Mouse (Mus musculus): ENCODE results near the gene Nat10.

Gene Nat10

GRCm38 (mm10) chr2:103746096-103746495, 15.0 kb downstream of the Nat10 start:
- DNase-seq (ENCODE audit: low read depth, low spot score): no peak

- no peak for DNase-seq (ENCODE audit: low read depth, low spot score)
Measured at GRCm38 (mm10) chr2:103745481-103745880, 15.6 kb downstream of the Nat10 start.

- DNase-seq (ENCODE audit: low read depth, low spot score): peak; percentile 72
Measured at GRCm38 (mm10) chr2:103743988-103744387, 17.1 kb downstream of the Nat10 start.

GRCm38 (mm10) chr2:103743536-103743935, 17.5 kb downstream of the Nat10 start:
- DNase-seq (ENCODE audit: low read depth, low spot score): no peak

- DNase-seq (ENCODE audit: low read depth, low spot score): no peak
Measured at GRCm38 (mm10) chr2:103742821-103743220, 18.2 kb downstream of the Nat10 start.

DNA sequence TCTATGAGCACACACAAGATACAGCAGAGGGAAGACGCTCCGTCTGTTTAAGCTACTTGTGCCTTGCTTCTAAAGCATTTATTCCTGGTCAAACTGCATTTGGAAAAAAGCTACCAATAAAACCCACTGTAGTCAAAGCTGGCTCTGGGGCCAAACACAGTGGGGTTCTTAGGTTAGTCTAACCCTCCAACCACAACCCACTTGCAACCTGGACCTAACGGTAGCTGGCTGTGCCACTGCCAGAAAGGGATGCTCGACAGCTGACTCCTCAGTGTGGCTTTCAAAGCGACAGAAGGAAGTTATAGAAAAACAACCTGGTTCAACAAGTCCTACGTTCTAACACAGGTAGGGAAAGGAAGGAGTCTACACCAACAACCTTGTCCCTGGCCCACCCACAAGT, 29.6 kb downstream of the Nat10 start:
- no peak for DNase-seq (ENCODE audit: low read depth, low spot score)

- DNase-seq (ENCODE audit: low read depth, low spot score): no peak
Measured at GRCm38 (mm10) chr2:103730999-103731398, 30.1 kb downstream of the Nat10 start.

- DNase-seq (ENCODE audit: low read depth, low spot score): no peak
Measured at GRCm38 (mm10) chr2:103728027-103728540, 33.0 kb downstream of the Nat10 start.

GRCm38 (mm10) chr2:103724521-103724920, 36.5 kb downstream of the Nat10 start:
- no peak for DNase-seq (ENCODE audit: low read depth, low spot score)

GRCm38 (mm10) chr2:103719292-103719646, 41.8 kb downstream of the Nat10 start:
- no peak for DNase-seq (ENCODE audit: low read depth, low spot score)

DNA sequence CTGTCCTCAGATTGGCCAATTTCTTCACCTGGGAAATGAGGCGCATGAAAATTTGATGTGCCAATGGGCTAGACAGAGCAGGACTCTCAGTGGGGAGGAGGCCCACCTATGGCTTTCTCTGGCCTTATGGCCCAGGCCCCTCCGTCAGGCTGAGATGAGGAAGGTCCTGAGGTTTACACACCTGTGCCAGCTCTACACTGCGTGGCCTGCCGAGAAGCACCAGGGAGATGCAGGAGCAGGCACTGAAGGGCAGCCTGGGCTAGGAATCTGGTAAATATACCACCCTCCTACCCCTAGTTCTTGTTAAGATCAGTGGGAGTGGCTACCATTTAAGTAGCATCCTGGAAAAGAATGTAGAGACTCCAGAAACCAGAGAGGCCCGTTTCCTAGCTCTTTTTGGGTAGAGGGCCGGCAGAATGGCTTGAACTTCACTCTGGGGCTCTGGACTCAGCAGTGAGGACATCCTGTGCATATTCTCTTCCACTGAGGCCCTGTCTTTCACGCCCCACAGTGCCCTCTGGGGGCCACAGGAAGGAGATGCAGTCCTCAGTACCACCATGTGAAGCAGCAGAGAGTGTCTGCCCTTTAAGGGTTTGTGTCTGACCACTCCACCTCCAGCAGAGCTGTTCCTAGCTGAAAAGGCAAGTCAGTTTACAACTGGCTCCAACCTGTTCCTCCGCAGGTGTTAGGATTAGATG, 42.3 kb downstream of the Nat10 start:
- DNase-seq (ENCODE audit: low read depth, low spot score): peak; percentile 81

DNA sequence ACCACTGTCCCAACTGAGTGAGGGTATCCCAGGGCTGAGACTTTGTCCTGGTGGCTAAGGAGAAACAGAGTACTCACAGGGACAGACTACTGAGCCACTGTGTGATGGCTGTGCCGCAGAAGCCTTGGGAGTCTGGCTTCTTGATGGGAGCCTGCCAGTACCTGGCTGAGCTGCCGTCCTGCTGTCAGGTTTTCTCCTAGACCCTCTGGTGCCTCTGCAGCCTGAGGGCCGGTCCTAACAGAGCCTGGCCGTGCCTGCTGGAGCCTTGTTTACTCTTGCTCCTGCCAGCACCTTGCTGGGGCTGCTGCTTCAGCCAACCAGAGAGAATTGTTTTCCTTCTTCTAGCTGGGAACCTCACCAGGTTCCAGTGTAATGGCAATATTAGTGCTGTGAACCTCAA, 46.7 kb downstream of the Nat10 start:
- DNase-seq (ENCODE audit: low read depth, low spot score): no peak

GRCm38 (mm10) chr2:103713831-103714230, 47.2 kb downstream of the Nat10 start:
- DNase-seq (ENCODE audit: low read depth, low spot score): no peak

GRCm38 (mm10) chr2:103710849-103711248, 50.2 kb downstream of the Nat10 start:
- no peak for DNase-seq (ENCODE audit: low read depth, low spot score)

DNA sequence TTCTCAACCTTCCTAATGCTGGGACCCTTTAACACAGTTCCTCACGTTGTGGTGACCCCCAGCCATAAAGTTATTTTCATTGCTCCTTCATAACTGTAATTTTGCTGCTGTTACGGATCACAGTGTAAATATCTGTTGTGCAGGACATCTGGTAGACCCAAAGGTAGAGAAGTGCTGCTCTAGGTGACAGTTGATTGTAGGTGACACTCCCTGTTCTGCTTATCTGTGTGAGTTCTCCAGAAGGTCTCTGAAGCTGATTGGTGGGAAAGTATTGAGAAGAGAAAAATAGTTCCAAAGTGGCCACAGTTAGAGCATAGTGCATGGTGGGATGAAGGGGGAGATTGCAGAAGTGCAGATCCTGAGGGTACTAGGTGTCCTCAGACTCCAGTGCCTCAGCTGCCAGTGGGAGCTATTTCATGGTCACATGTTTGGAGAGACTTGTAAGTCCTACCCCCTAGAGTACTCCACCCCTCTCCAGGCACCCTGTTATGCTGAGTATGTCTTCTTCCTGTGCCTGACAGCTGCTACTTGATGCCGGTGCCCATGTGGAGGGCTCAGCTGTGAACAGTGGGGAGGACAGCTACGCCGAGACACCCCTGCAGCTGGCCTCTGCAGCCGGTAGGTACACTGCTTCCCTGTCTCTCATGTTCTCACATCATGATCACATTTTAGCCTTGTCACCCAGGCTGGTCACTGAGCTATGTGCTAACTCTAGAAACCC, 53.9 kb downstream of the Nat10 start:
- DNase-seq (ENCODE audit: low read depth, low spot score): no peak

DNA sequence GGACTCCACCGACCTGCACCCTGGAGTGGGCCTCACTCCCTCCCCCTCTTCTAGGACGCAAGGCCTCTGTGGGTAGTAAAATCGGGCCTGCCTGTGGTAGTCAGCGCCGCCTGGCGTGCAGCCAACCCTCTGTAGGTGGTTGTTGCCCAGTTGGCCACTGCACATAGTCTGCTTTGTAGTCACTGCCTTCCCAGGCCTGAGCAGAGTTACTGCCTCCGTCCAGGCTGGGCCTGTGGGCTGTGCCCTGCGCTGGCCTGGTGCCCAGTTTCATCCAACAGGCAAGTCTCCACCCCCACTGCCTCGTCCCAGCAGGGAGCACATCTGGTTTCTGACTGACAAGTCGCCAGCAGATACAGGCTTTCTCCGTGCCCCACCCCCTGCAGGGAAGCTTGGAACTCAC, 54.8 kb downstream of the Nat10 start:
- peak; percentile 31 for DNase-seq (ENCODE audit: low read depth, low spot score)

- no peak for DNase-seq (ENCODE audit: low read depth, low spot score)
Measured at GRCm38 (mm10) chr2:103705826-103706225, 55.2 kb downstream of the Nat10 start.

DNA sequence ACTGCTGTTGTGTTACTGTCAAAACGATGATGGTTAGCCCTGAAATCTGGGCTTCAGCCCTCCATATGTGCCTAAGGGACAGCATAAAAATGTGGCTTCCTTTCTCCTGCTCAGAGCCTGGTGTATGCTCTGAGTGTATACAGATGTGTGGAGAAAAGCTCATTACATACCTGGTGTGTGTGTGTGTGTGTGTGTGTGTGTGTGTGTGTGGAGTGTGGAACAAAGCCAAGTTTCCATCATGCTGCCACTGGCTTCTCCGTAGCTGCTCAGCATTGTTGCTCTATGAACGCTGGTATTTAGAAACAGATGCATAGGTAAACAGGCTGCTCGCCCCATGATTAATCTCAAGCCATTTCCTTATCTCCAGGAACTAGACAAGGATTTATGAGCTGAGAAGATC, 57.2 kb downstream of the Nat10 start:
- DNase-seq (ENCODE audit: low read depth, low spot score): no peak

DNA sequence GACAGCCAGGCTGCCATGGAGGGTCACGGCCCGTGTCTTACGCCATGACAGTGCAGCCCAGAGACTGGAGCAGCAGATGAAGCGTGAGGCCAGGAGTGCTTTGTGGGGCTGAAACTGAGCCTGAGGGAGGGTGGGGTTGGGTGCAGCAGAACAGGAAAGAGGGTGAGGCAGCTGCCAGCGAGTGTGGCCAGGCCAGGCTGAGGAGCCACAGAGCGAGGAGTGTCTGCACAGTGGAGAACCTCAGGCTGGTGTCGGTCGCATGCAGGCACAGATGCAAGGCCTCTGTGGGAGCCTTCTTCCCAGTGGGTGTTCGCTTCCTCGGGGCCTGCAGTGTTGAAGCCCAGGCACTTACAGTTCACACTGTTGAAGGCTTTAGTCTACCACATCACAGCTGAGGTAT, 57.7 kb downstream of the Nat10 start:
- no peak for DNase-seq (ENCODE audit: low read depth, low spot score)

DNA sequence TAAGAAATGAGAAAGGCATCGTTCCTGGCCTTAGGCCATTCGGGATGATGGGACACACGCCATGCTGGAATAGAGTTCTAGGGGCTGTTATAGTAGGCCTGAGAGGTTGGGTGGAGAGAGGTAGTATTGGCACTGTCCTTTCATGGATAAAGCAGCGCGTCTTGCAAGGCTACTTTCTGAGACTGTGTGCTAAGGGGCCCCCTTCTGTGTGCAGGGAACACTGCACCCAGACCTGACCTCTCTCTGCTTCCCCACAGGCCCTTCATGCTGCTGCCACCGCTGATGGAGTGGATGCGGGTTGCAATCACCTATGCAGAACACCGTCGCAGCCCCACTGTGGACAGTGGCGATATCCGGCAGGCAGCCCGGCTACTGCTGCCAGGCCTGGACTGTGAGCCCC, 60.6 kb downstream of the Nat10 start:
- no peak for DNase-seq (ENCODE audit: low read depth, low spot score)

DNA sequence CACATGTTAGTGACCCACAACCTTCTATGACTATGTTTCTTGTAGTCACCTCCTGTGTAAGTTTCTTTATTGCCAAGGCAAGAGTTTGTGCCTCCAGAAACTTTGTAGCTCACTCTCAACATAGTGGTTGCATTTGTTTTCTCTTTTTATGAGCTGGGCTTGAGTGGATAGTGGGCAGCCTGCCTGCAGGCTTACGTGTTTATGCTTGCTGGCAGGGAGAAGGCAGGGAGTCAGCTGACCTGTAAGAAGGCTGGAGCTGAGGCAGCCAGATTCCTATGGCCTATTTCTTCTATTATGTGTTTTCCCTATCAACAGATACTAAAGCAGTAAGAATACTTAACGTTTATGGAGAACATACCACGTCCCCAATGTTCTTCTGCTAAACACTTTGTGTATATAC, 64.9 kb downstream of the Nat10 start:
- DNase-seq (ENCODE audit: low read depth, low spot score): no peak

GRCm38 (mm10) chr2:103694777-103695563, 66.1 kb downstream of the Nat10 start:
- DNase-seq (ENCODE audit: low read depth, low spot score): no peak

Measured in mesoderm, embryonic 11.5 days (tissue).